Mouse (Mus musculus): ENCODE measurements around the gene Psma1. TPM values are rescaled to one million over a fixed set of nuclear protein-coding genes. Genes with fewer than 3 reads are reported as not detected.

Gene Psma1
- polyA plus RNA-seq (2012), result 9.1 and 10.4 TPM in 2 replicates

DNA sequence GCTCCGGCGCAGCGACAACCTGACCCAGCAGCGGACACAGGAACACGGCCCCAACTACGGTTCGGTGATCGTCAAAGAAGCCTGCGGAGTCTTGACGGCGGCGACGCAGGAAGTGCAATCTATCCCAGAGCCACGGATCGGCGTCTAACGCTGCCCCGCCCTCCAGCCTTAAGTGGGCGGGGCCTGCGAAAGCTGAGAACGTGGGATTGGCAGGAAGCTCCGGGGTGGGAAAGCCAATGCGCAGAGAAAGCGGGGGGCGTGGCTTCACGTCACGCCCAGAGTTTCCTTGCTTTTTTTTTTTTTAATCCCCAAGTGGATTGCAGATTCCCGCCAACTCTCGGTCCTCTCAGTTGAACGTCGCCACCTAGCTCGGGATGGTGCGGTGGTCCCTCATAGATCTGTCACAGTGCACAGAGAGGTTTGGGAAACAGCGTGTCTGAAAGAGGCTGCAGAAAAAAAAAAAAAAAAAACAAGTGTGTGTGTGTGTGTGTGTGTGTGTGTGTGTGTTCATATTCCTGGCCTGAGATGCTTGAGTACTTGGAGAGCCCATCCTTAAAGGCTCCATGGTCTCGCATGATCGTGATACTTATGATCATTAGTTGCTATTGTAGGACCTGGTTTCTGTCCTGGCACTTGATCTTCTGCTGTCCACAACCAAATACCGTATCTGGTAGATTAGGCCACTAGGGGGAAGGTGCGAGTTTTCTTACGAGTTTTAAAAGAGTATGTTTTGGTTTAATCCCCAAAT lies at the start of gene Psma1:
Psma1 (minus strand) TSS at position 114 of the 748 bp plus-strand sequence.

DNA sequence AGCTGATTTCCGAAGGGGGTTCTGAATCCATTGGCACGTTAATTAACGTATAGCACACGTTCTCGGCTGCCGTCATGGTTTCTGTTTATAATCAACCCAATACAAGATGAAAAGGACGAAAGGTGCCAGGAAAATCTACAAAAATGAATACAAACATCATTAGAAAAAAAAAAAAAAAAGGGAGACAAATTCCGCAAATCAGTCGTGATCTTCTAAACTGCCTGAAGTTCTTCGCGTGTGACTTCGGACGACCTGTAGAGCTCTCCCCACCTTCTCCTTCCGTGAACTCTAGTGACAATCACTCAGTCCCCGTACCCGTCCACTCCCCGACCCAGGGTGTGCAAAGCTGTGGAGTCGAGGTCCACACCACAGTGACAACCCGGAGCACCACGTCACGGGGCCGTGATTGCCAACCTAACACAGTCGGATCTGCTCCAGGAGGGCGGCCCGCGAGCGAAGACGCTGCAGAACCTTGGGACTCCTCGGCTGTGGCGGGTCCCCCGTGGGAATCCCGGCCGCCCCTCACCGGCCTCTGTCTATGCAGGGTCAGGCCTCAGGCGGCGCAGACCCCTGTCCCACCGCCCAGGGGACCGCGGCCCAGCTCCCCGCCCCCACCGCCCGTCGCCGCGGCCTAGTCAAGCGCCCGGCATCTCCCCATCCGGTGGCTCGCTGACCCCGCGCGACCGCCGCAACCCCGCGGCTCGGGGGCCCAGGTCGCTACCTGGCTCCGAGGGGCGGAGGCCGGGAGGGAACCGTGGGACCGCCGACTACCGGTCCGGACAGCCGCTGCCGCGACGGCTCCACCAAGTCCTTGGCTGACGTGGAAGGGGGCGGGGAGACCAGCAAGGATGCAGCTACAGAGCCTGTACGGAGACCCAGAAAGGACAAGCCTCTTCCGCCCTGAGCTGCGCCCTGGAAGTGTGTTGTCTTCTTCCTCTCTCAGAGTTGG lies 21.8 kb downstream of the Psma1 start, which contains the start of gene Copb1:
Copb1 (minus strand) TSS at position 827 of the 949 bp plus-strand sequence.

Other genes with a start within 250 kb of the Psma1 start
- gene Rras2, start 158.3 kb downstream of the Psma1 start, polyA plus RNA-seq (2012), result 1.7 and 2.2 TPM in 2 replicates
- gene Copb1, start 21.4 kb downstream of the Psma1 start, polyA plus RNA-seq (2012), result 17.7 TPM in 2 replicates
- gene Pde3b, start 139.2 kb upstream of the Psma1 start, polyA plus RNA-seq (2012), result 1.8 and 2.1 TPM in 2 replicates

Measured in megakaryocyte-erythroid progenitor cell, adult 5 weeks (primary cell).